Mouse (Mus musculus) Patski (cell line): ENCODE measurements around the gene Vac14. TPM values are rescaled to one million over a fixed set of nuclear protein-coding genes. Genes with fewer than 3 reads are reported as not detected.

ENCODE experiments used
- ATAC-seq: fragments of 100-300 bp; one replicate; pipeline ENCODE4 v1.8.0; 2021
- CTCF ChIA-PET: fragments of 350-600 bp; sonication (Branson Sonifier 250); formaldehyde crosslinking; loops from one replicate; lab custom pipeline; 2022; ENCODE audit warnings: inconsistent platforms; lab: Charles Lee
- POLR2A ChIA-PET: fragments of 350-600 bp; sonication (Branson Sonifier 250); formaldehyde crosslinking; loops from one replicate; lab custom pipeline; 2022; ENCODE audit warnings: antibody characterized with exemption, inconsistent platforms; lab: Charles Lee
- DNase-seq: peaks from one replicate; pipeline ENCODE4 v3.0.0-alpha.2; 2011; ENCODE audit warnings: low read depth, low spot score
- H3K27me3 ChIP-seq: fragments of 371-371 bp; one replicate; pipeline ENCODE4 v1.5.1; 2021
- CTCF ChIP-seq: fragments of 100-300 bp; IDR thresholded peaks from one replicate; pipeline ENCODE4 v1.5.1; 2021
- in situ Hi-C: fragments of 300-500 bp; cut with MboI; formaldehyde crosslinking; loops from 3 replicates; pipeline ENCODE4 v1.11.1; 2018; ENCODE audit warnings: low pct_unique_long_range_greater_than_20kb, mixed read lengths
- polyA plus RNA-seq: library from polyadenylated mRNA; unstranded; gene quantifications from one replicate; pipeline ENCODE4 v1.2.3, GENCODE M21; 2021

Gene Vac14
- polyA plus RNA-seq, 1 experiment from 2014 or later = 35.9 TPM

DNA sequence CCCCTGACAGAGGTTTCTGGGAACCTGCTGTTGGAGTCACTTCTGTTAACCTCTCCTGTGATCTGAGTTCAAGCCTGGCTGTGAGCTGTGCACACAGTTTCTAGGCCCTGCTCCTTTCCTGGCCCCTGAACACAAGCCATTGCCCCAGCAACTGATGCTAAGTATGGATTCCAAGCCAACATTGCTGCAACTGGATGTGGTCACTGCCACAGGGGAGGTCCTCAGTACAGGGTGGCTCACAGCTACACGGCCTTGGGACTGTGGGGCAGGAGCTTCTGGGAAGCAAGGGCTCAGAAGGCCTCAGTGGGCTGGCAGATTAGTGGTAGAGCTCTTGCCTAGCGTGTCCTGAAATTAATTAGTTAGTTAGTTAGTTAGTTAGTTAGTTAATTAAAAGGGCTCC is 82.2 kb downstream of the Vac14 start:
- H3K27me3 ChIP-seq = no peaks in the 10 kb centered on the region
- ATAC-seq (no peak), DNase-seq (no peak)
- no peak for TF ChIP-seq CTCF
- in situ Hi-C loops = no loop called here
- CTCF ChIA-PET = no interaction called here
- POLR2A ChIA-PET = no interaction called here

DNA sequence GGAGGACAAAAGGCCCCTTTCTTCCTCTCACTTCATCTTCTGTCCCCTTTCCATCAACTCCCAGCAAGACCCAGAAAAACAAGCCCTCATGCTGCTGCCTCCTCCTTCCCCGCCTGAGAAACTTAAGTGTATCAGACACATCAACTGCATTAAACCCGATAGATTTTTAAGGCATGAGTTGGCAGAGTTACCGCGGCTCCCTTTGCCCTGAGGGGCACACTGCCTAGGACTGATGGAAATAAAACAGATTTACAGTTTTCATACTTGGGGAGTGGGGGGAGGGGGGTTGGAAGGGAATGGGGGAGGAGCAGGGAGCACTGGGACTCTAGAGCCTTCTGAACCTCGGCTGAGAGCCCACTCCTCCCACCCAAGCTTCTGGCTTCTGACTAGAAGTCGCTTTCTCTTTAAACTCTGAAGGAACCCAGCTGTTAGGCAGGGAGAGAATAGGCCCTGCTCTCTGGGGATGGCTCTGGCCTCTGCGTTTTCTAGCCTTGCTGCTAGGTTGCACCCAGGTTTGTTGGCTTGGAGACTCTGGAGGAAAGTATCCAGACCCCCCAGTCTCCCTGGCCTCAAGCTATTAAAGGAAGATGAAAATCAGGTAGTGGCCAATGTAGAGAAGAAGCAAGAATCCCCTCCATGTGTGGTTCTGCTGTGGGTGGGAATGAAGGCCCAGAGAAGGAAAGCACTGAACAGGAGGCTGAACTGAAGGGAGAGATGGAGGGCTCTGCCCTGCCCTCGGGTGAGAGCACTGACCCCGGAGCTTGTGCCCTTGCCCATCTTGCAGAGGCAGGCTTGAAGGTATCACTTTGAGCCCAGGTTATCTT is 84.5 kb downstream of the Vac14 start:
- peak; percentile 48 for DNase-seq
- no peaks in the 10 kb centered on the region for H3K27me3 ChIP-seq
- POLR2A ChIA-PET = interaction anchor here (0.7 to 1.6 kb wide), 3 partner anchors 12 to 21 kb away, joined by 3 to 6 read pairs (median 3); no protein-coding TSS in a partner anchor
- in situ Hi-C loops = no loop called here
- CTCF ChIA-PET = interaction anchor here (0.6 to 1.4 kb wide), 2 partner anchors 22 to 52 kb away, joined by 3 read pairs; no protein-coding TSS in a partner anchor
- TF ChIP-seq CTCF = no peak
- ATAC-seq = no peak

DNA sequence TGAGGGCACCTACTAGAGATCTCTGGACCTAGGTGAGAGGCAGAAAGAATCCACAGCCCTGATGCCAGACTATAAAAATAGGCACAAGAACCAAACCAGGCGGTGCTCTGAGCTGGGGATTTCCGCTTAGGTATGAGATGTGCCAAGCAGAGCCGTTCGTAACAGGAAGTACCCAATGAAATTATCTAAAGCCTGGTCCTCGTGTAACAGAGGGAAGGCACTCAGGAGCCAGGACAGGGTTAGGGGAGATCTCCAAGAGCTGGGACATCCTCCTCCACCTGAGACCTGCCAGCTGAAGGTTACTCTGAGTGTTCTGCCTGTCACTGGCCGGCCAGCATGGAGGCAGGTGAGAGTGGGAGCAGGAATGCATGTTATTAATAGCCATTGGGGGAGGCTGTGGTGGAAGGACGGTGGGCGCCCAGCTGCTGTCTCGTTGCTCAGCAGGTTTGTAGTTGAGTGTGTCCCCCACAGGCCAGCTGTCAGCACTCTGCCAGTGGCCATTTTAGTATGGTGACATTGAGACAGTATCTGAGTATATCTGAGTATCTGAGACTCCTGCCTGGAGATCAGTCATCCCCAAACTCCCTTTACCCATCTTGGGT is 85.2 kb downstream of the Vac14 start:
- TF ChIP-seq CTCF = no peak
- DNase-seq = no peak
- no peaks in the 10 kb centered on the region for H3K27me3 ChIP-seq
- in situ Hi-C loops = no loop called here
- ChIA-PET POLR2A (interaction anchor here (1.4 to 1.6 kb wide), 2 partner anchors 10 to 14 kb away, joined by 3 to 6 read pairs; no protein-coding TSS in a partner anchor), CTCF (interaction anchor here (0.6 to 1.4 kb wide), 2 partner anchors 16 to 21 kb away, joined by 3 to 4 read pairs; no protein-coding TSS in a partner anchor)
- ATAC-seq = no peak

DNA sequence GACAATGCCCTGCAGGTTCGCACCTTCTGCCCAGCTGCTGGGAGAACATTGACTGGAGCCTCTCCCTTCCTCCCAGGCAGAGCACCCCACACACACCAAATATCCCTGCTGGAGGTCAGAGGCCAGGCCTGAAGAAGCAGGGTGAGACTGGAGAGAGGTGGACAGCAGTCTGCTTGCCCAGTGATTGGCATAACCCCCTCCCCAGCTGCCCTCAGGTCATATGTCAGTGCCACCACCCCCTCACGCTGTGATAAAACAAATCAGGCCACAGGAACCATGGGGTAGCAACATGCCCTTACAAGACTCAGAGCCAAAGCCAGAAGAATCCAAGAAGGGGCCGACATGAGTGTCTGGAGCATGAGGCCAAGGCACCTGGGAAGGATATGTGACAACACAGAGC is 85.7 kb downstream of the Vac14 start:
- ChIA-PET CTCF (interaction anchor here (1.3 to 1.4 kb wide), 2 partner anchors 8 to 16 kb away, joined by 3 to 4 read pairs; no protein-coding TSS in a partner anchor), POLR2A (interaction anchor here (0.8 to 1.6 kb wide), 3 partner anchors 10 to 18 kb away, joined by 3 to 6 read pairs (median 3); no protein-coding TSS in a partner anchor)
- in situ Hi-C loops = no loop called here
- TF ChIP-seq CTCF = no peak
- no peak for ATAC-seq
- DNase-seq = no peak
- no peaks in the 10 kb centered on the region for H3K27me3 ChIP-seq

DNA sequence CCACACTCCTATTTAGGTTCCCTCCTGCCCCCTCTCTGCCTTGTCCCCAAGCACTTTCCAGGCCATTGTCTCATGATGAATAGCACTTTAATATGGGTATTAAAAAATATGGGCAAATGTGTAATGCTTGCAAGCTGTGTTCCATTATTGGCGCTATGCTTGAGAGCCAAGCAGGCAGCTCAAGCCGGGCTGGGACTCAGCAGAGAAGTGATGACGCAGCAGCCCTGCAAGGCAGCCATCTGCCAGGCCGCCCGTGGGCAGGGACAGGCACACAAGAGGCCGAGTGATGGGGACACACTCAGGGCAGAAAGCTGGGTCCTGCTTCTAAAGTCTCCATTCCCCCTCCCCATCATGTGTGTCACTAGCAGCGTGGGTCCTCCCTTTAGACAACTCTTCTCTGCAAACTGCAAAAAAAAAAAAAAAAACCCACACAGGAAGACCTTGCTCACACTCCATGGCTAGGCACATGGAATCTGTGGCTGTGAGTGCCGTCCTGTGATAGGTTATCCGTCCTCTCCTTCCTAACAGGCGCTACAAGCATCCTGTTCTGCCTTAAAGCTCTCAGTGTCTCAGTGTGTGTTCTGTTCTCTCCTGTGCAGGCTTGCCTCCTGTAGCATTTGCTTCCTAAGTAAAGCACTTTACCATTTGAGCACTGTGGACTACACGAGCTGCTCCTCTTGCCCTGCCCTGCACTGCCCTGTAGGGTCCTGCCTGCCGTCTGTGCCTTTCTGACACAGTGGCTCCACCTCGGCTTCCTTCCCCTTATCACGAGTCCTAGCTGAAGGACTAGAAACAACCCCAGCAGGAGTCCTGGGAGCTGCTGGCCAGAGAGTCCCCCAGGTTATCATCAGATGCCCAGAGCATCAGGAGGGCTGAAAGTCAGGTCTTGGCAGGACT is 87.3 kb downstream of the Vac14 start:
- in situ Hi-C loops = no loop called here
- DNase-seq (no peak), ATAC-seq (no peak)
- TF ChIP-seq CTCF = no peak
- H3K27me3 ChIP-seq = no peaks in the 10 kb centered on the region
- ChIA-PET CTCF (interaction anchor here (0.7 kb wide), 1 partner anchor 15 kb away, joined by 3 read pairs; no protein-coding TSS in a partner anchor), POLR2A (interaction anchor here (0.7 to 0.9 kb wide), 3 partner anchors 8 to 283 kb away, joined by 3 to 5 read pairs (median 5); no protein-coding TSS in a partner anchor)

DNA sequence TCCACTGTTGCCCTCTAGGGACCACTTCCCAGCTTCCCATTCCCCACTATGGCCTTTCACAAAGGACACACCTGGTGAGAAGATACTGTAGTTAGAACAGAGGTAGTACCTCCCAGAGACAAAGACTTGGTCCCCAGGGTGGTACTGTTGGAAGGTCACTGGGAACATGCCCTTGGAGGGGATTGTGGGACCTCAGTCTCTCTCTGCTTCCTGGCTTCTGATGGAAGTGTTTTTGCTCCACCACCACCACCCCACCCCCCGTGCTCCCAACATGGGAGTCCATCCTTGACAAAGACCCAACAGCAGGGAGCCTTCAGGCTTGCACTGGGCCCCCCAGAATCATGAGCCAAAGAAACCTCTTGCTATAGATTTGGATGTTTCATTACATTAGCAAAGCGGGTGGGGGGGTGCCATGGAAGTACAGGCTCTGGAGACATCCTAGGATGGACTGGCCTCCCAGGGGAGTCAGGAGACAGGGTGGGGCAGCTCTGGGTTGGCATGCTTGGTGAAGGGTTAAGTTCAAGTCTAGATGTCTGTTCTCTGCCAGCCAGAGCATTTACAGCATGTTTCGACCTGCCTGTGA is 88.0 kb downstream of the Vac14 start:
- ChIA-PET CTCF (interaction anchor here (0.7 kb wide), 1 partner anchor 16 kb away, joined by 3 read pairs; no protein-coding TSS in a partner anchor), POLR2A (interaction anchor here (0.9 kb wide), 1 partner anchor 9 kb away, joined by 3 read pairs; no protein-coding TSS in a partner anchor)
- in situ Hi-C loops = no loop called here
- ATAC-seq (no peak), DNase-seq (no peak)
- no peaks in the 10 kb centered on the region for H3K27me3 ChIP-seq
- TF ChIP-seq CTCF = no peak

DNA sequence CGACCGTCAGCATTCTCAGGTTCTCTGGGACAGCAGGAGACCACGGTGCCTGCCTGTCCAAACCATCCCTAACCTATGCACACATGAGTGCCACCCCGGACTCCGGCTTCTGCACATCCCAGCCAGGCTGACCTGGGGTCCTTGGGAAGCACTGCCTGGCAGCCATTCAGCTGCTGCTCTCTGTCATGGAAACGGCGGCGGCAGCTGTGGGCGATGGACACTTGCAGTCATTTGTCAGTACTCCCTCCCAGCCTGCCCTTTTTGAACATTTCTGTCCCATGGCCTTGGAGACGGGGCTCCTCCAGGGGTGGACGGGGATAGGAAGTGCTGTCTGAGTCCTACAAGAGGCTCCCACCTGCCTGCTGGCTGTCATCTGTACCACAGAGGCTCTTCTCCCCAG is 90.0 kb downstream of the Vac14 start:
- no peak for TF ChIP-seq CTCF
- DNase-seq (no peak), ATAC-seq (no peak)

DNA sequence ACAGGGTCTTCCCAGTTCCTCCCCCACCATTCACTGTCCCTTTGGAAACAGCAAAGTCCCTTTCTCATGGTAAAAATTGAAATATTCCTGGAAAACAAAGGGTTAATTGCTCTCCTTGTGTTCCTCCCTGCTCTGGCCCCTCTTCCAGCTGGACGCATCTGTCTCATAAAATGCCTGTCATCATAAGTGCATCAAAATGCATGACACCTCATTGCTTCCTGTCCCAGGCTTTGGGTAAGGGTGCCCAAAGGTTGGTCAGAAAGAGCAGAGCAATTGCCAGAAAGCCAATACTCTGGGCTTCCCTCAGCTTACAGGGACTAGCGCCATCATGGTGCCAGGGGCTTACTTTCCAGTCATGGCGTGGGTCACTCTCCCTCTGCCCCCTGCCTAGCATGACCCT is 92.2 kb downstream of the Vac14 start:
- ChIA-PET CTCF (interaction anchor here (0.8 kb wide), 1 partner anchor 9 kb away, joined by 3 read pairs; no protein-coding TSS in a partner anchor), POLR2A (no interaction called here)
- ATAC-seq (no peak), DNase-seq (no peak)
- TF ChIP-seq CTCF = no peak
- in situ Hi-C loops = no loop called here
- H3K27me3 ChIP-seq = no peaks in the 10 kb centered on the region

More for the DNA sequence above, 90.0 kb downstream of the Vac14 start:
- H3K27me3 ChIP-seq = no peaks in the 10 kb centered on the region
- ChIA-PET CTCF (no interaction called here), POLR2A (no interaction called here)
- in situ Hi-C loops = no loop called here

DNA sequence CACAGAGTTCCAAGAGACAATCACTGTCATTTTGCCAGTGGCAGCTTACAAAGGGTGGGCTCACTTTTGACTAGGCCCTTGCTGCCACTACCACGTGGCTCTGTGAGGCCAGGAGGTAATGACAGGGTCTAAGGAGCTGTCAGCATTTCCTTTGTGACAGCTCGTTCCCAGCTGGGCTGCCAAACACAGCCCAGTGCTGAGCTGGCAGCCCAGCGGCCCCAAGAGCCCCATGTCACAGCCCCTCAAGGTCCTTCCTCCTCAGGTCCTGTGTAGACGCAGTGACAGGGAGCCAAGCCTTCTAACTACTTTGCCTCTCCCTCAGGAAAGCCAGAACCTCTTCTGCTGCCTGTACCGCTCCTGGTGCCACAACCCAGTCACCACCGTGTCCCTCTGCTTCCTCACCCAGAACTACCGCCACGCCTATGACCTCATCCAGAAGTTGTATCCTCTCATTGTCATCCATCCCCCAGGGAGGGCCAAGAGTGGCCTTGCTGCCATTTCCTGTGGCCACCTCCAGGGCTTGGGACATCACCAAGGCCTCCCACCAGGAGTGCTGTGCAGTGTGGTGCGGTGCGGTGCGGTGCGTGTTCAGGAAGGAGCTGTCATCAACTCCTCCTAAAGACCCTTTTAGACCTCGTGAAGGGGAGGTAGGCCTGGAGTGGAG is 93.0 kb downstream of the Vac14 start:
- CTCF ChIA-PET = no interaction called here
- no peak for TF ChIP-seq CTCF
- no peaks in the 10 kb centered on the region for H3K27me3 ChIP-seq
- POLR2A ChIA-PET = no interaction called here
- DNase-seq (no peak), ATAC-seq (no peak)
- in situ Hi-C loops = no loop called here
